Mouse (Mus musculus) embryonic facial prominence, embryonic 14.5 days (tissue): ENCODE results near the gene Rab37. TPM values are rescaled to one million over a fixed set of nuclear protein-coding genes. Genes with fewer than 3 reads are reported as not detected.

Source experiments
- ATAC-seq: fragments of 200-750 bp; cut with Nextera tagmentation; 2 replicates; pipeline ENCODE4 v1.8.0; 2017; ENCODE audit warnings: low read depth, moderate number of reproducible peaks, moderate TSS enrichment
- DNase-seq: peaks from one replicate; pipeline ENCODE4 v3.0.0-alpha.2; 2015; ENCODE audit warnings: low spot score
- H3K27ac ChIP-seq: fragments of 300-500 bp; sonication (generic); replicated peaks from 2 replicates; pipeline ENCODE4 v1.5.1; 2014; ENCODE audit warnings: low read depth, mild to moderate bottlenecking, low read length, moderate library complexity
- H3K27me3 ChIP-seq: fragments of 300-500 bp; sonication (generic); replicated peaks from 2 replicates; pipeline ENCODE4 v1.6.1; 2014; ENCODE audit warnings: low read length; ENCODE audit not compliant: control insufficient read depth, insufficient read depth
- H3K36me3 ChIP-seq: fragments of 300-500 bp; sonication (generic); 2 replicates; pipeline ENCODE4 v1.6.1; 2014; ENCODE audit warnings: low read length, mixed read lengths; ENCODE audit not compliant: control insufficient read depth, insufficient read depth
- H3K4me1 ChIP-seq: fragments of 300-500 bp; sonication (generic); 2 replicates; pipeline ENCODE4 v1.6.1; 2014; ENCODE audit warnings: antibody characterized with exemption, low read length; ENCODE audit not compliant: control insufficient read depth, insufficient read depth
- H3K4me2 ChIP-seq: fragments of 300-500 bp; sonication (generic); 2 replicates; pipeline ENCODE4 v1.6.1; 2014; ENCODE audit warnings: low read depth, mild to moderate bottlenecking, low read length, moderate library complexity, mixed read lengths
- H3K4me3 ChIP-seq: fragments of 300-500 bp; sonication (generic); 2 replicates; pipeline ENCODE4 v1.5.1; 2014; ENCODE audit warnings: low read depth, mild to moderate bottlenecking, low read length
- H3K9ac ChIP-seq: fragments of 300-500 bp; sonication (generic); 2 replicates; pipeline ENCODE4 v1.6.1; 2014; ENCODE audit warnings: low read depth, mild to moderate bottlenecking, low read length, moderate library complexity, mixed read lengths
- H3K9me3 ChIP-seq: fragments of 300-500 bp; sonication (generic); 2 replicates; pipeline ENCODE4 v1.6.1; 2016; ENCODE audit warnings: low read length; ENCODE audit not compliant: control insufficient read depth
- WGBS: fragments of 180-500 bp; shearing (Covaris S2); extraction: QIAGEN DNeasy Blood & Tissue Kit; methylation state at CpG from one replicate; pipeline ENCODE4 v1.1.7; 2014; 5-methylcytosine and 5-hydroxymethylcytosine counted together
- polyA plus RNA-seq: library from polyadenylated mRNA; unstranded; fragments of >200 nt; fragmentation: Nextera tagmentation; extraction: Ambion mirVana; gene quantifications from 2 replicates; pipeline ENCODE4 v1.2.1, GENCODE M21; 2014

The Rab37 gene
- polyA plus RNA-seq, 1 experiment from 2014 or later: 1.6 TPM

DNA sequence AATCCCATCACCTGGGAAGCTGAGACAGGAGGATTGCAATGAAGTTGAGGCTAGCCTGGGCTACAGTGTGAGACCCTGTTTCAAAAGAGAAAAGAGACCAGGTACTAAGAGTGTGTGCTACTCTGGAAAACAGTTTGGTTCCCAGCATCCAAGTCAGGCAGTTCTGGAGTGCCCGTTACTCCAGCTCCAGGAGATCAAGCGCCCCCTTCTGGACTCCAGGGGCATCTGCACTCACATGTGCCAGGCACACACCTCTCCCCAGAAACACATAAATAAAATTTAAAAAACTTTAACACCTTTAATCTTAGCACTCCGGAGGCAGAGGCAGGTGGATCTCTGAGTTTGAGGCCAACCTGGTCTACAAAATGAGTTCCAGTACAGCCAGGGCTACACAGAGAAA is 9.9 kb upstream of the Rab37 start:
- Histone ChIP-seq H3K4me3 (no peak overlapping the region), H3K9me3 (no peaks in the 10 kb centered on the region), H3K9ac (no peak overlapping the region), H3K4me2 (no peak overlapping the region), H3K27me3 (peaks cover 17% of the 10 kb centered on the region), H3K27ac (no peak overlapping the region), H3K36me3 (no peaks in the 10 kb centered on the region), H3K4me1 (no peaks in the 10 kb centered on the region)
- WGBS: 64% methylated on average over 3 of the region's 3 CpGs
- no peak for ATAC-seq
- DNase-seq: no peak

DNA sequence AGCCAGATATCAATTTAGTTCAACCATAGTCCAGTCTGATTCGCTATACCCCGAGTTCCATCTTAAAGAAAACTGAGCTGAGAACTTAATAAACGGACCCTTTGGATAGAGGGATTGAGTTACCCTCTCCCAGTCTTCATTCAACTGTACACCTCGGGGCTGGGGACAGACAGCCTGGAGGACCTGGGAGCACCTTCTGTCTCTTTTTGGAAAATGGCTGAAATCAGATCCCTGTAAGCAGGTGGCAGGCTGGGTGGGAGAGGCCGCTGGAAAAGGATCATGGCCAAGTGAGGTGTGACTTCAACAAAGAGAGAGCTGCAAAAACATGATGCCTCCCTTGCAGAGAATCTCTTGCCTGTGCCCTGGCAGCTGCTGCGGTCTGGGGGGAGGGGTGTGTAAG is 9.0 kb upstream of the Rab37 start:
- ATAC-seq: no peak
- 67% methylated on average over 6 of the region's 6 CpGs for WGBS
- H3K4me3 ChIP-seq: no peak overlapping the region

DNA sequence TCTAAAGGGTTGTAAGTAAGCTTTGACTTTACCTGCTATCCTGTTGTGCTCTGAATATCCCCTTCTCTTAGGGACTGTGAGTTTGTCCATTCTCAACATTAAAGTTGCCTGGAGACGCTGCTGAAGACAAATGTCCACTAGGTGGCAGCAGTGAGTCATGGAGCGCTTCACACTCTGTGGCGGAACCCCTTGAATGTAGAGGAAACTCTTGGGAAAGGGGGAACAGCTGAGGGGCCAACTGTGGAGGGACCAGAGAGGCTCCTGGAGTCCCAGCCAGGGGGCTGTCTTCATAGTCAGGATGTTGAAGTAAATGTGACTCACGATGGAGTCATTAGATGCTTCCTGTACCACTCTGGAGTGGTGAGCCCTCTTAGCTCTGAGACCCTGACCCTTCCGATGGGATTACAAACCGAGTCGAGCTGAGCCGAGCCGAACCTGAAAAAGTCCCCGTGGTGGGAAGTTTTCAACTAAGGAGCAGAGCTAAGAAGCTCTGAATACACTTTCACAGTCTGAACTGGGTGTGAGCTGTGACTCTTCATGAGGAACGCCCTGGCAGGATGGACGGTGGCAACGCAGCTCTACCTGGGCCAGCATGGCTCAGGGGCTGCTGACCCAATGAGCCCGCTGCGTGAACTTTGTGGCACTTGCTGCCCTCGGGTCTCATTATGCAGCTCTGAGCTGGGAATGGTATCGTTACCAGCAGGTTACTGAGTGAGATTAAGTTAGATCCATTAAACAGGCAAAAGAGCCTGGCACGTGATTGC is 7.7 kb upstream of the Rab37 start:
- WGBS: 39% methylated on average over 18 of the region's 18 CpGs
- H3K27ac ChIP-seq: no peak overlapping the region
- peaks cover 28% of the 10 kb centered on the region for H3K27me3 ChIP-seq
- H3K4me1 ChIP-seq: no peaks in the 10 kb centered on the region
- H3K36me3 ChIP-seq: no peaks in the 10 kb centered on the region
- H3K9me3 ChIP-seq: no peaks in the 10 kb centered on the region
- no peak overlapping the region for H3K4me3 ChIP-seq
- no peak overlapping the region for H3K4me2 ChIP-seq
- H3K9ac ChIP-seq: no peak overlapping the region
- DNase-seq (peak; percentile 81), ATAC-seq (peak; percentile 45; the same call in 1 of the 2 replicates)

More for the DNA sequence above, 9.0 kb upstream of the Rab37 start:
- Histone ChIP-seq H3K9ac (no peak overlapping the region), H3K9me3 (no peaks in the 10 kb centered on the region), H3K4me2 (no peak overlapping the region), H3K27ac (no peak overlapping the region), H3K27me3 (peaks cover 23% of the 10 kb centered on the region), H3K4me1 (no peaks in the 10 kb centered on the region), H3K36me3 (no peaks in the 10 kb centered on the region)
- no peak for DNase-seq

GRCm38 (mm10) chr11:115084595-115084994 is 6.6 kb upstream of the Rab37 start:
- Histone ChIP-seq H3K4me1 (no peaks in the 10 kb centered on the region), H3K27ac (no peak overlapping the region), H3K4me3 (no peak overlapping the region), H3K9me3 (no peaks in the 10 kb centered on the region), H3K9ac (no peak overlapping the region), H3K27me3 (peaks cover 28% of the 10 kb centered on the region), H3K4me2 (no peak overlapping the region), H3K36me3 (no peaks in the 10 kb centered on the region)
- ATAC-seq (no peak), DNase-seq (no peak)
- 47% methylated on average over 12 of the region's 12 CpGs for WGBS

DNA sequence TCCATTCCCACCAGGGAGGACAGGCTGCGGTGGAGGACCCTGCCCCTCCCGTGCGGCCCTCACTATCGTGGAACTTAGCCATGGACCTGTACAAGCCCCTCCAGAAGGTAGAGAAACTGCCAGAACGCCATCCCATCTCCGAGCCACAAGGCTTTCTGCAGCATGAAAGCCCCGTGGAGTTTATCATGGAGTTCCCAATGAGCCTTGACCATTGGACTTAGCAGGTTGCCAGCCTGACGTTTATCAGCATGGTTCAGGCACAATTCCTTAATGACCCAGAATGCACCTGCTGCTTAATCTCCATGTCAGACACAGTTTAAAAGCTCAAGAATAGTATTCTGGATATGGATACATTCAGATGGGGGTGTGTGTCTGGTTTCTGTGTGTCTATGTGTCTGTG is 6.2 kb upstream of the Rab37 start:
- Histone ChIP-seq H3K27ac (no peak overlapping the region), H3K27me3 (peaks cover 28% of the 10 kb centered on the region), H3K4me3 (no peak overlapping the region), H3K36me3 (no peaks in the 10 kb centered on the region), H3K9me3 (0 out of 2 replicates have a peak, but pooled peaks cover 3% of the 10 kb centered on the region), H3K4me2 (no peak overlapping the region), H3K4me1 (no peaks in the 10 kb centered on the region), H3K9ac (no peak overlapping the region)
- WGBS: 59% methylated on average over 8 of the region's 8 CpGs
- ATAC-seq: no peak
- no peak for DNase-seq

GRCm38 (mm10) chr11:115086213-115086612 is 5.0 kb upstream of the Rab37 start:
- Histone ChIP-seq H3K9ac (no peak overlapping the region), H3K9me3 (0 out of 2 replicates have a peak, but pooled peaks cover 6% of the 10 kb centered on the region), H3K27ac (no peak overlapping the region), H3K4me3 (no peak overlapping the region), H3K27me3 (peaks cover 40% of the 10 kb centered on the region), H3K4me2 (no peak overlapping the region), H3K4me1 (no peaks in the 10 kb centered on the region), H3K36me3 (no peaks in the 10 kb centered on the region)
- no peak for DNase-seq
- ATAC-seq: no peak
- WGBS: 58% methylated on average over 7 of the region's 7 CpGs

- DNase-seq: no peak
- no peak overlapping the region for H3K4me3 ChIP-seq
- no peaks in the 10 kb centered on the region for H3K4me1 ChIP-seq
- 65% methylated on average over 6 of the region's 6 CpGs for WGBS
- H3K9ac ChIP-seq: no peak overlapping the region
- no peak overlapping the region for H3K27ac ChIP-seq
- no peak overlapping the region for H3K4me2 ChIP-seq
- H3K27me3 ChIP-seq: peaks cover 42% of the 10 kb centered on the region
- H3K9me3 ChIP-seq: 0 out of 2 replicates have a peak, but pooled peaks cover 12% of the 10 kb centered on the region
- no peak for ATAC-seq
- H3K36me3 ChIP-seq: no peaks in the 10 kb centered on the region
Observed at GRCm38 (mm10) chr11:115089853-115090252, 1.4 kb upstream of the Rab37 start.

DNA sequence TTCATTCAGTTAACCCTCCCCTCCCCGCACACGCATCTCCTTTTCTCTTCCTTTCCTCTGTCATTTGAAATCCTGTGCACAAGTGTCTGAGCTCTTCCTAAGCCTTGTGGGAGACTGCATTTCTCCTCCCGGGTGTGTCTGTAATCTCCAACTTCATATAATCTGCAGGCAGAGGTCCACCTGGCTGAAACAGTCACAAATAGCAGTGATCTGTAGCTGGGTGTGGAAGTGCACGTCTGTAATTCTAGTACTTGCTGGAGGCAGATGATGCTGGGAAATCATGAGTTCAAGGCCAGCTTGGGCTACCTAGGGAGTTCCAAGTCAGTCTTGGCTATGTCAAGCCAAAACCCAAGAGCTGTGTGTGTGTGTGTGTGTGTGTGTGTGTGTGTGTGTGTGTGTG is 909 bp downstream of the Rab37 start:
- H3K9me3 ChIP-seq: 0 out of 2 replicates have a peak, but pooled peaks cover 12% of the 10 kb centered on the region
- no peak overlapping the region for H3K9ac ChIP-seq
- ATAC-seq (no peak), DNase-seq (no peak)
- H3K27me3 ChIP-seq: peaks cover 32% of the 10 kb centered on the region
- WGBS: 21% methylated on average over 4 of the region's 4 CpGs
- H3K4me3 ChIP-seq: 0 out of 2 replicates have a peak overlapping the region, but pooled peaks have one; percentile 5
- peak overlapping the region; percentile 38; the same call in 1 of the 2 replicates for H3K4me2 ChIP-seq
- H3K27ac ChIP-seq: no peak overlapping the region
- H3K36me3 ChIP-seq: no peaks in the 10 kb centered on the region
- no peaks in the 10 kb centered on the region for H3K4me1 ChIP-seq
